Mouse (Mus musculus) testis, adult 2 months (tissue): Measurements from ENCODE around the gene Tlr8. TPM values are rescaled to one million over a fixed set of nuclear protein-coding genes. Genes with fewer than 3 reads are reported as not detected.
A peak's percentile ranks its signal among the peaks of the same experiment; 100 is the strongest.
"Not testable (repeated sequence)": the region's sequence is repeated elsewhere in the genome, so short reads cannot be mapped to it uniquely, and the experiment has no call there.

Experiments
- H3K27ac ChIP-seq: fragments of 200-500 bp; 2 replicates; pipeline ENCODE4 v1.5.1; 2012; ENCODE audit warnings: low read depth, low read length; ENCODE audit not compliant: control insufficient read depth, insufficient read depth
- H3K27me3 ChIP-seq: fragments of 200-500 bp; 2 replicates; pipeline ENCODE4 v1.6.1; 2012; ENCODE audit warnings: mild to moderate bottlenecking, low read length, moderate library complexity; ENCODE audit not compliant: control insufficient read depth, insufficient read depth
- H3K36me3 ChIP-seq: fragments of 200-500 bp; 2 replicates; pipeline ENCODE4 v1.6.1; 2012; ENCODE audit warnings: mild to moderate bottlenecking, low read length; ENCODE audit not compliant: control insufficient read depth, insufficient read depth
- H3K4me1 ChIP-seq: fragments of 200-500 bp; 2 replicates; pipeline ENCODE4 v1.6.1; 2012; ENCODE audit warnings: low read length; ENCODE audit not compliant: control insufficient read depth, insufficient read depth
- H3K4me3 ChIP-seq: fragments of 200-500 bp; 2 replicates; pipeline ENCODE4 v1.5.1; 2012; ENCODE audit warnings: low read depth, mild to moderate bottlenecking, low read length, moderate library complexity, mixed read lengths; ENCODE audit not compliant: control insufficient read depth
- CTCF ChIP-seq: fragments of 200-500 bp; IDR thresholded peaks from 2 replicates; pipeline ENCODE4 v1.5.1; 2012; ENCODE audit warnings: low read depth, mild to moderate bottlenecking, inconsistent platforms, low read length, moderate library complexity; ENCODE audit not compliant: control insufficient read depth, insufficient read depth, insufficient replicate concordance
- POLR2A ChIP-seq: fragments of 200-500 bp; IDR thresholded peaks from 2 replicates; pipeline ENCODE4 v1.6.1; 2012; ENCODE audit warnings: low read depth, mild to moderate bottlenecking, inconsistent platforms, low read length, moderate library complexity; ENCODE audit not compliant: control insufficient read depth
- polyA plus RNA-seq: library from polyadenylated mRNA; depleted of rRNA; stranded (reverse); fragments of >200 nt; gene quantifications from 2 replicates; pipeline ENCODE4 v1.2.3, GENCODE M21; 2012; rRNA removed

Gene Tlr8
- 0.14 and 0.34 TPM in 2 replicates for polyA plus RNA-seq

DNA sequence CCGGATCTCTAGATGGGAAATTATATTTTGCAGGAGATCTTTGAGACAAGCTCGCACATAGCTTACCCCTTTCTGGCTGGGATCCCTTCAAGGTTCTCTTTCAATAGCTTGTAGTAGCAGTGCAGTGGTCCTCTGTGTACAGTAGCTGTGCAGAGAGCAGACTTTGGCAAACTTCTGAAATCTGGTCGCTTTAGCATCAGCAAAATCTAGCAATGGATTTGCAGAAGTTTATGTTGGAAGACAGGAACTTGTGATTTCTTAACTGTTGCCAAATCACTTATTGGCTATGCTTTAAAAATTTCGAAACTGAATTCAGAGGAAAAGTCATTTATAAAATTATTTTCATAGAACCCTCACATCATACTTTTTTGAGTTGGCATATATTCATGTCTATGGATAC lies at the start of gene Tlr8:
Tlr8 (minus strand) TSS at position 244 of the 400 bp plus-strand sequence.
- Histone ChIP-seq H3K27me3 (no peaks in the 10 kb centered on the region), H3K36me3 (no peaks in the 10 kb centered on the region), H3K4me3 (no peak within 1 kb of the TSS), H3K27ac (no peak within 1 kb of the TSS), H3K4me1 (no peaks in the 10 kb centered on the region)
- TF ChIP-seq CTCF (no peak), POLR2A (no peak)

- not testable (repeated sequence) for H3K36me3 ChIP-seq, H3K27me3 ChIP-seq, H3K4me3 ChIP-seq, H3K4me1 ChIP-seq, H3K27ac ChIP-seq
Measured at GRCm38 (mm10) chrX:167302061-167302460, 37.9 kb upstream of the Tlr8 start.

GRCm38 (mm10) chrX:167276953-167277352 lies 12.8 kb upstream of the Tlr8 start:
- H3K36me3 ChIP-seq: no peaks in the 10 kb centered on the region
- no peak for TF ChIP-seq POLR2A
- TF ChIP-seq CTCF: peak; percentile 55; the same call in 1 of the 2 replicates
- no peak overlapping the region for H3K27ac ChIP-seq
- H3K27me3 ChIP-seq: no peaks in the 10 kb centered on the region
- H3K4me3 ChIP-seq: no peak overlapping the region; the same call in 1 of the 2 replicates
- H3K4me1 ChIP-seq: no peaks in the 10 kb centered on the region

DNA sequence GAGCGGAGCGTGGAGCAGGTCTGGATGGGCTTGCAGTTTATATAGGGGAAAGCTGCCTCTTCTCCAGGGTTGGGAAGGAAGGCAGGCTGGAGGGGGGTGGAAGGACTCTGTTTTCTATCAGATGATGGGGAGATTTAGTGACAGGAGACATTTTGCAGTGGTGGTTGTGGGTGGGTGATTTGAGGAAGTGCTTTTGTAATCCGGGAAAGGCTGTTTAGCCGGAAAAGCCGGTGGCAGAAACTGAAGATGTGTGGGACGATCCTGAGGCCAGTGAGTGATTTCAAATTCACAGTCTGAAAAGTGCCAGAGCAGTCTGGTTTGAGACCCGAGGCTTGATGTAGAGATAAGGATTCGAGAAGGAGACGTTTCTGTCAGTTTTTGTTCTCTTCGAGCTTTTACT lies 12.4 kb upstream of the Tlr8 start:
- H3K4me3 ChIP-seq: no peak overlapping the region; the same call in 1 of the 2 replicates
- H3K27me3 ChIP-seq: no peaks in the 10 kb centered on the region
- no peak for TF ChIP-seq CTCF
- TF ChIP-seq POLR2A: no peak

DNA sequence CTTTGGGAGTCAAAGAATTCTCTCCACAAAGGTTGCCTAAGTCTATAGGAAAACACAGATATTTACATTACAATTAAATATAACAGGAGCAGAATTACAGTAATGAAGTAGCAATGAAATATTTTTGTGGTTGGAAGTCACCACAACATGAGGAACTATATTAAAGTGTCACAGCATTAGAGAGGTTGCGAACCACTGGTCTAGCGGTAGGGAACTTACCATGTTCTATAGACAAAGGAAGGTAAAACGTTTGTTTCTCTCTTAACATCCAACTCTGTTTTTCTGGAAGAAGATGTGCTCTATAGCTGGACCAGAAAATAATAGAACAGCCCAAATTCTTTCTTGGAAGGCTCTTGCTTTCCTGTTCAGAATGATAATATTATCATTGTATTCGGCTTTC lies 599 bp downstream of the Tlr8 start:
- no peaks in the 10 kb centered on the region for H3K4me1 ChIP-seq
- H3K36me3 ChIP-seq: no peaks in the 10 kb centered on the region
- TF ChIP-seq POLR2A (no peak), CTCF (no peak)
- H3K27me3 ChIP-seq: no peaks in the 10 kb centered on the region
- no peak overlapping the region for H3K27ac ChIP-seq
- H3K4me3 ChIP-seq: no peak overlapping the region

More for the DNA sequence above, 12.4 kb upstream of the Tlr8 start:
- no peak overlapping the region for H3K27ac ChIP-seq
- no peaks in the 10 kb centered on the region for H3K4me1 ChIP-seq
- no peaks in the 10 kb centered on the region for H3K36me3 ChIP-seq

GRCm38 (mm10) chrX:167241736-167242135 lies 22.4 kb downstream of the Tlr8 start:
- TF ChIP-seq POLR2A (no peak), CTCF (no peak)
- Histone ChIP-seq H3K4me1 (no peaks in the 10 kb centered on the region), H3K27me3 (no peaks in the 10 kb centered on the region), H3K27ac (no peak overlapping the region), H3K4me3 (no peak overlapping the region), H3K36me3 (no peaks in the 10 kb centered on the region)

- no peak overlapping the region for H3K27ac ChIP-seq
- no peaks in the 10 kb centered on the region for H3K27me3 ChIP-seq
- no peak for TF ChIP-seq POLR2A
- TF ChIP-seq CTCF: no peak
- no peaks in the 10 kb centered on the region for H3K4me1 ChIP-seq
- H3K36me3 ChIP-seq: no peaks in the 10 kb centered on the region
- H3K4me3 ChIP-seq: no peak overlapping the region
Measured at GRCm38 (mm10) chrX:167239293-167239921, 24.7 kb downstream of the Tlr8 start.
